Mouse (Mus musculus): ENCODE measurements around the gene Zbed6.
"Not testable (repeated sequence)": the region's sequence is repeated elsewhere in the genome, so short reads cannot be mapped to it uniquely, and the experiment has no call there.

The Zbed6 gene

GRCm38 (mm10) chr1:133660466-133661202 lies at the start of gene Zbed6:
Gene Zbed6, minus strand, starts transcription at chr1:133660885.
- peak; percentile 90 for DNase-seq

GRCm38 (mm10) chr1:133709292-133709691 lies 48.6 kb upstream of the Zbed6 start:
- no peak for DNase-seq

- DNase-seq = not testable (repeated sequence)
Measured at GRCm38 (mm10) chr1:133701824-133702223, 41.1 kb upstream of the Zbed6 start.

- no peak for DNase-seq
Measured at GRCm38 (mm10) chr1:133697935-133698620, 37.4 kb upstream of the Zbed6 start.

GRCm38 (mm10) chr1:133695901-133696300 lies 35.2 kb upstream of the Zbed6 start:
- DNase-seq = peak; percentile 31

GRCm38 (mm10) chr1:133694876-133695275 lies 34.2 kb upstream of the Zbed6 start:
- no peak for DNase-seq

GRCm38 (mm10) chr1:133694301-133694700 lies 33.6 kb upstream of the Zbed6 start:
- DNase-seq = no peak

GRCm38 (mm10) chr1:133693536-133694114 lies 32.9 kb upstream of the Zbed6 start:
- no peak for DNase-seq

- no peak for DNase-seq
Measured at GRCm38 (mm10) chr1:133692195-133692594, 31.5 kb upstream of the Zbed6 start.

GRCm38 (mm10) chr1:133691046-133691445 lies 30.4 kb upstream of the Zbed6 start:
- DNase-seq = no peak

- no peak for DNase-seq
Measured at GRCm38 (mm10) chr1:133689897-133690296, 29.2 kb upstream of the Zbed6 start, which contains the start of gene Lax1. Gene Lax1, minus strand, starts transcription at chr1:133690108.

GRCm38 (mm10) chr1:133688301-133688700 lies 27.6 kb upstream of the Zbed6 start:
- no peak for DNase-seq

- DNase-seq = no peak
Measured at GRCm38 (mm10) chr1:133685749-133686519, 25.2 kb upstream of the Zbed6 start.

- DNase-seq = no peak
Measured at GRCm38 (mm10) chr1:133671801-133672200, 11.1 kb upstream of the Zbed6 start.

GRCm38 (mm10) chr1:133671266-133671665 lies 10.6 kb upstream of the Zbed6 start:
- no peak for DNase-seq

- DNase-seq = no peak
Measured at GRCm38 (mm10) chr1:133670776-133671175, 10.1 kb upstream of the Zbed6 start.

- DNase-seq = no peak
Measured at GRCm38 (mm10) chr1:133670190-133670589, 9.5 kb upstream of the Zbed6 start.

GRCm38 (mm10) chr1:133668618-133669017 lies 7.9 kb upstream of the Zbed6 start:
- no peak for DNase-seq

GRCm38 (mm10) chr1:133667721-133668120 lies 7.0 kb upstream of the Zbed6 start:
- no peak for DNase-seq

- DNase-seq = not testable (repeated sequence)
Measured at GRCm38 (mm10) chr1:133665713-133666112, 5.0 kb upstream of the Zbed6 start.

GRCm38 (mm10) chr1:133664203-133664970 lies 3.7 kb upstream of the Zbed6 start:
- DNase-seq = no peak

- no peak for DNase-seq
Measured at GRCm38 (mm10) chr1:133663427-133663826, 2.7 kb upstream of the Zbed6 start.

Measured in right cerebral cortex, postnatal 4 days (tissue).